Mouse (Mus musculus): Measurements from ENCODE around the gene Rbms3. TPM values are rescaled to one million over a fixed set of nuclear protein-coding genes. Genes with fewer than 3 reads are reported as not detected.

The Rbms3 gene
- polyA plus RNA-seq, 1 experiment from 2014 or later = 18.9 TPM

GRCm38 (mm10) chr9:116956156-116956555, 673.6 kb downstream of the Rbms3 start:
- Histone ChIP-seq H3K9me3 (no peaks in the 10 kb centered on the region), H3K4me3 (no peak overlapping the region), H3K4me2 (replicated peaks) (no peak overlapping the region), H3K4me1 (no peaks in the 10 kb centered on the region), H3K9ac (replicated peaks) (no peak overlapping the region), H3K27me3 (no peaks in the 10 kb centered on the region), H3K36me3 (no peaks in the 10 kb centered on the region), H3K27ac (replicated peaks) (no peak overlapping the region)
- WGBS = 93% methylated on average over 2 of the region's 2 CpGs
- no peak for ATAC-seq (replicated peaks)

GRCm38 (mm10) chr9:116948211-116948610, 681.5 kb downstream of the Rbms3 start:
- ATAC-seq (replicated peaks) = no peak
- Histone ChIP-seq H3K9ac (replicated peaks) (no peak overlapping the region), H3K4me3 (no peak overlapping the region), H3K9me3 (no peaks in the 10 kb centered on the region), H3K4me1 (no peaks in the 10 kb centered on the region), H3K27ac (replicated peaks) (no peak overlapping the region), H3K4me2 (replicated peaks) (no peak overlapping the region), H3K27me3 (no peaks in the 10 kb centered on the region), H3K36me3 (no peaks in the 10 kb centered on the region)
- 83% methylated on average over 3 of the region's 3 CpGs for WGBS

- ATAC-seq (replicated peaks) = no peak
- no peak overlapping the region for H3K27ac ChIP-seq (replicated peaks)
- H3K9me3 ChIP-seq = no peaks in the 10 kb centered on the region
- H3K4me2 ChIP-seq (replicated peaks) = no peak overlapping the region
- no peaks in the 10 kb centered on the region for H3K4me1 ChIP-seq
- no peaks in the 10 kb centered on the region for H3K36me3 ChIP-seq
- no peak overlapping the region for H3K9ac ChIP-seq (replicated peaks)
- no peak overlapping the region for H3K4me3 ChIP-seq
- no peaks in the 10 kb centered on the region for H3K27me3 ChIP-seq
- WGBS = 87% methylated on average over 4 of the region's 4 CpGs
Measured at GRCm38 (mm10) chr9:116947369-116947768, 682.3 kb downstream of the Rbms3 start.

GRCm38 (mm10) chr9:116946787-116947186, 682.9 kb downstream of the Rbms3 start:
- WGBS = 92% methylated on average over 3 of the region's 3 CpGs

DNA sequence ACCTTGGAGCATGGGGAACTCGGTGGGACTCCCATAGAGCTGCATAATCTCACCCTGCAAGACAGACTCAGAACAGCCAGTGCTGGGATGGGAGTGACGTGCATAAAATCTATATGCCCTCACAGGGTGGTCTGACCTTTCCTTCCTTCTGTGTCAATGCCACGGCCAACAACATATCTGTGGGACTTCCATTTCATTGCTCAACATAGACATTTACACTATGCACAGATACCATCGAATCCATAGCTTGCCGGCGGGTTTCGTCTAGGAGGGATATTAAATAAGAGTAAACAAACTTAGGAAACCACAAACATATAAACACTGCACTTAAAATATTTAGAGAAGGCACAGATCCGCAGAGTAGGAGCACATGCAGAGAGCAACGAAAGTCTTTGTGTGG, 684.0 kb downstream of the Rbms3 start:
- Histone ChIP-seq H3K36me3 (no peaks in the 10 kb centered on the region), H3K9ac (replicated peaks) (no peak overlapping the region), H3K4me1 (no peaks in the 10 kb centered on the region), H3K27ac (replicated peaks) (no peak overlapping the region), H3K27me3 (no peaks in the 10 kb centered on the region), H3K9me3 (no peaks in the 10 kb centered on the region), H3K4me3 (no peak overlapping the region), H3K4me2 (replicated peaks) (no peak overlapping the region)
- ATAC-seq (replicated peaks) = no peak
- 92% methylated on average over 9 of the region's 9 CpGs for WGBS

More at GRCm38 (mm10) chr9:116946787-116947186, 682.9 kb downstream of the Rbms3 start:
- Histone ChIP-seq H3K4me3 (no peak overlapping the region), H3K4me1 (no peaks in the 10 kb centered on the region), H3K4me2 (replicated peaks) (no peak overlapping the region), H3K9me3 (no peaks in the 10 kb centered on the region), H3K36me3 (no peaks in the 10 kb centered on the region), H3K9ac (replicated peaks) (no peak overlapping the region), H3K27me3 (no peaks in the 10 kb centered on the region), H3K27ac (replicated peaks) (no peak overlapping the region)
- ATAC-seq (replicated peaks) = no peak

GRCm38 (mm10) chr9:116943902-116944301, 685.8 kb downstream of the Rbms3 start:
- H3K9ac ChIP-seq (replicated peaks) = no peak overlapping the region
- no peak overlapping the region for H3K4me2 ChIP-seq (replicated peaks)
- 92% methylated on average over 15 of the region's 15 CpGs for WGBS
- no peaks in the 10 kb centered on the region for H3K9me3 ChIP-seq
- H3K27ac ChIP-seq (replicated peaks) = no peak overlapping the region
- no peak for ATAC-seq (replicated peaks)
- no peaks in the 10 kb centered on the region for H3K36me3 ChIP-seq
- H3K27me3 ChIP-seq = no peaks in the 10 kb centered on the region
- no peaks in the 10 kb centered on the region for H3K4me1 ChIP-seq
- no peak overlapping the region for H3K4me3 ChIP-seq

DNA sequence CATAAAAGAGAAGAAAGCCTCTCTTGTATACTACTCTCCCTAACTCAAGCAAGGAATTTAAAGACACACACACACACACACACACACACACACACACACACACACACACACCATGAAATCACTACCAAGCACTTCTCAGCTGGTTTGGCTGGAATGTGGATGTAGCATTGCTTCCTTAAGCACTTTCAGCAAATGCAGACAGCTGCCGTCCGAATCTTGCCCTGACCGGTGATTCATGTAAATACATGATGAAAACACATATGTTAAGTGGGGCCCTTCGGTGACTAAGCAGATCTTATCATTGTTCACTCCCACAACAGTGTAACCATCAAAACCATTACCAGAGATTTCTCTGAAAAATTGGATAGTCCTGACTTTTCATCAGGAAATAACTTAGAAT, 688.6 kb downstream of the Rbms3 start:
- Histone ChIP-seq H3K4me1 (no peaks in the 10 kb centered on the region), H3K4me2 (replicated peaks) (no peak overlapping the region), H3K9ac (replicated peaks) (no peak overlapping the region), H3K36me3 (no peaks in the 10 kb centered on the region), H3K9me3 (no peaks in the 10 kb centered on the region), H3K27ac (replicated peaks) (no peak overlapping the region), H3K4me3 (no peak overlapping the region), H3K27me3 (no peaks in the 10 kb centered on the region)
- ATAC-seq (replicated peaks) = no peak
- WGBS = 84% methylated on average over 4 of the region's 4 CpGs

GRCm38 (mm10) chr9:116940693-116941092, 689.0 kb downstream of the Rbms3 start:
- Histone ChIP-seq H3K36me3 (no peaks in the 10 kb centered on the region), H3K4me3 (no peak overlapping the region), H3K9me3 (no peaks in the 10 kb centered on the region), H3K4me1 (no peaks in the 10 kb centered on the region), H3K4me2 (replicated peaks) (no peak overlapping the region), H3K9ac (replicated peaks) (no peak overlapping the region), H3K27me3 (no peaks in the 10 kb centered on the region), H3K27ac (replicated peaks) (no peak overlapping the region)
- 68% methylated on average over 8 of the region's 8 CpGs for WGBS
- no peak for ATAC-seq (replicated peaks)

GRCm38 (mm10) chr9:116928338-116928737, 701.4 kb downstream of the Rbms3 start:
- ATAC-seq (replicated peaks) = no peak
- Histone ChIP-seq H3K4me3 (no peak overlapping the region), H3K27me3 (peaks cover 7% of the 10 kb centered on the region; the same call in 1 of the 2 replicates), H3K9ac (replicated peaks) (no peak overlapping the region), H3K36me3 (no peaks in the 10 kb centered on the region), H3K9me3 (no peaks in the 10 kb centered on the region), H3K27ac (replicated peaks) (no peak overlapping the region), H3K4me1 (0 out of 2 replicates have a peak, but pooled peaks cover 3% of the 10 kb centered on the region), H3K4me2 (replicated peaks) (no peak overlapping the region)
- WGBS = 18% methylated on average over 10 of the region's 10 CpGs

DNA sequence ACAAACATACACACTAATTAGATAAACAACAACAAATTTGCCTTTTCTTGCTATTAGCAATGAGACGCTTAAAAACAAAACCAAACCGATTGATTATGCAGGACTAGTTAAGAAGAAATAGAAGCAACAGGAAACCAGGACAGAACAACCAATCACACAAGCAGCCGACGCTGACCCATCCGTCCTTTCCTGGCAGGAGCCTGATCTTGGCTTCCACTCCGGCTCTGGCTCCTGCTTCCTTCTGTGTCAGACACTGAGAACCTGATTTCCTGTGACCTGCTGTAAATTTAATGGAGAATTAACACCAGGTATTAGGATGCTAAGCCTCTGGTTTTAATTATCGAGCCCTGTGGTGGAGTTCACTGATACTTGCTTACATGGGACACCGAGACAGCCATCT, 706.6 kb downstream of the Rbms3 start:
- Histone ChIP-seq H3K4me3 (no peak overlapping the region), H3K9ac (replicated peaks) (no peak overlapping the region), H3K36me3 (no peaks in the 10 kb centered on the region), H3K27ac (replicated peaks) (no peak overlapping the region), H3K27me3 (peaks cover 21% of the 10 kb centered on the region), H3K9me3 (no peaks in the 10 kb centered on the region), H3K4me1 (peaks cover 12% of the 10 kb centered on the region), H3K4me2 (replicated peaks) (no peak overlapping the region)
- no peak for ATAC-seq (replicated peaks)
- 82% methylated on average over 8 of the region's 8 CpGs for WGBS

GRCm38 (mm10) chr9:116922561-116922960, 707.2 kb downstream of the Rbms3 start:
- no peaks in the 10 kb centered on the region for H3K9me3 ChIP-seq
- 81% methylated on average over 3 of the region's 3 CpGs for WGBS
- no peak overlapping the region for H3K9ac ChIP-seq (replicated peaks)
- H3K4me3 ChIP-seq = no peak overlapping the region
- H3K27ac ChIP-seq (replicated peaks) = no peak overlapping the region
- H3K27me3 ChIP-seq = peaks cover 27% of the 10 kb centered on the region
- H3K4me1 ChIP-seq = peaks cover 12% of the 10 kb centered on the region
- H3K4me2 ChIP-seq (replicated peaks) = no peak overlapping the region
- no peak for ATAC-seq (replicated peaks)
- no peaks in the 10 kb centered on the region for H3K36me3 ChIP-seq

DNA sequence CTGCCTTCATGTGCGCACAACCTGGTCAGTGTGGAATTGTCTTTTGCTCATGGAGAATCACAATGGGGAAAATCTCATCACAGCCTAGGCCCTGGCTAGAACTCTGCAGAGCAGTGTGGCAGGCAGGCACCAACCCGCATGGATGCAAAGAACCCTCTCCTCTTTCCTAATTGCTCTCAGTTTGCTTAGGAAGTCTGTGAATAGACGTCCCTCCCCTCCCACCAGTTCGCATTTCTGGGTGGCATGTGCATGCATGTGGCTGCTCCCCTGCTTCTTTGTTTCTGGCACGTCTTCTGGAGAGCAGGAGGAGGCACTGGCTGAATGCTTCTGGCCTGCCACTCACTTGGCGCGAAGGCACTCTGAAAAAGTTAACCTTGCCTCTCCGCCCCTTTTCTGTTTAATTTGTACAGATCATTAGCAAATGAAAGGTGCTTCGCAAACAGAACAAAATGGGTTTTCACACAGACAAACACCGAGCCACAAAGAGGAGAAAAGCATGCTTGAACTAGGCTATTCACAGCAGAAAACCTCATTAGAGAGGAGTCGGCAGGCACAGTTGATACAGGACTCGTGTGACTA, 710.2 kb downstream of the Rbms3 start:
- Histone ChIP-seq H3K4me1 (peaks cover 12% of the 10 kb centered on the region), H3K9me3 (no peaks in the 10 kb centered on the region), H3K4me3 (no peak overlapping the region), H3K27ac (replicated peaks) (no peak overlapping the region), H3K27me3 (peaks cover 49% of the 10 kb centered on the region), H3K9ac (replicated peaks) (no peak overlapping the region), H3K36me3 (no peaks in the 10 kb centered on the region), H3K4me2 (replicated peaks) (no peak overlapping the region)
- peak; percentile 96 for ATAC-seq (replicated peaks)
- 8% methylated on average over 12 of the region's 12 CpGs for WGBS

DNA sequence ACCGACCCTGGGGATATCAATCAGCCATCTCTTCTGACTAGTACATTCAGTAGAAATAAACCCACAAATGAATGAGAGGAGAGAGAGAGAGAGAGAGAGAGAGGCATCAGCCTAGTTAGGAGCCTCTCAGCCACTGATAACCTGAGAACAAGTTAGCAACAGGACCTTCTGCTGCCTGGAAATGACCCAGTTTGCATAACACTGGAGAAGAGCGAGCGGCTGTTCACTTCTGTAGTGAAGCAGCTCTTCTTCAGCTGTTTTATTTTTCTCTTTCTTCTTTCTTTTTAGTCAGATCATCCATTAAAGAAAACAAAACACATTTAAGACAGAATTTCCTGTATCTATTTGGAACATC, 717.2 kb downstream of the Rbms3 start:
- ATAC-seq (replicated peaks) = no peak
- no peaks in the 10 kb centered on the region for H3K9me3 ChIP-seq
- H3K27me3 ChIP-seq = peaks cover 25% of the 10 kb centered on the region

More for the DNA sequence above, 717.2 kb downstream of the Rbms3 start:
- no peak overlapping the region for H3K27ac ChIP-seq (replicated peaks)
- peaks cover 15% of the 10 kb centered on the region for H3K4me1 ChIP-seq
- no peak overlapping the region for H3K4me2 ChIP-seq (replicated peaks)
- no peak overlapping the region for H3K9ac ChIP-seq (replicated peaks)
- no peak overlapping the region for H3K4me3 ChIP-seq
- no peaks in the 10 kb centered on the region for H3K36me3 ChIP-seq
- WGBS = 24% methylated on average over 3 of the region's 3 CpGs

Data from forebrain, embryonic 15.5 days (tissue).